Mouse (Mus musculus) embryonic facial prominence, embryonic 12.5 days (tissue): ENCODE measurements around the gene Pgam1. TPM values are rescaled to one million over a fixed set of nuclear protein-coding genes. Genes with fewer than 3 reads are reported as not detected.
"Not testable (repeated sequence)": the region's sequence is repeated elsewhere in the genome, so short reads cannot be mapped to it uniquely, and the experiment has no call there.

Experiments used
- ATAC-seq: fragments of 200-750 bp; cut with Nextera tagmentation; 2 replicates; pipeline ENCODE4 v1.8.0; 2017; ENCODE audit not compliant: insufficient number of reproducible peaks, insufficient read depth, low FRiP score, low TSS enrichment
- H3K27ac ChIP-seq: fragments of 300-500 bp; sonication (generic); 2 replicates; pipeline ENCODE4 v1.5.1; 2016; ENCODE audit warnings: mild to moderate bottlenecking
- H3K27me3 ChIP-seq: fragments of 300-500 bp; sonication (generic); 2 replicates; pipeline ENCODE4 v1.6.1; 2016; ENCODE audit warnings: mild to moderate bottlenecking, moderate library complexity
- H3K36me3 ChIP-seq: fragments of 300-500 bp; sonication (generic); 2 replicates; pipeline ENCODE4 v1.6.1; 2016; ENCODE audit warnings: mild to moderate bottlenecking
- H3K4me1 ChIP-seq: fragments of 300-500 bp; sonication (generic); 2 replicates; pipeline ENCODE4 v1.6.1; 2016
- H3K4me2 ChIP-seq: fragments of 300-500 bp; sonication (generic); replicated peaks from 2 replicates; pipeline ENCODE4 v1.6.1; 2016; ENCODE audit warnings: mild to moderate bottlenecking, moderate library complexity
- H3K4me3 ChIP-seq: fragments of 300-500 bp; sonication (generic); 2 replicates; pipeline ENCODE4 v1.5.1; 2016; ENCODE audit warnings: mild to moderate bottlenecking
- H3K9ac ChIP-seq: fragments of 300-500 bp; sonication (generic); 2 replicates; pipeline ENCODE4 v1.6.1; 2016; ENCODE audit warnings: mild to moderate bottlenecking, moderate library complexity
- H3K9me3 ChIP-seq: fragments of 300-500 bp; sonication (generic); 2 replicates; pipeline ENCODE4 v1.6.1; 2016; ENCODE audit warnings: mild to moderate bottlenecking, moderate library complexity
- WGBS: fragments of 180-500 bp; shearing (Covaris S2); methylation state at CpG from one replicate; pipeline ENCODE4 v1.1.7; 2016; 5-methylcytosine and 5-hydroxymethylcytosine counted together
- polyA plus RNA-seq: library from polyadenylated mRNA; unstranded; fragments of >200 nt; fragmentation: Nextera tagmentation; extraction: Ambion mirVana; gene quantifications from 2 replicates; pipeline ENCODE4 v1.2.1, GENCODE M21; 2016

The Pgam1 gene
- polyA plus RNA-seq, 1 experiment from 2014 or later = 595 TPM

DNA sequence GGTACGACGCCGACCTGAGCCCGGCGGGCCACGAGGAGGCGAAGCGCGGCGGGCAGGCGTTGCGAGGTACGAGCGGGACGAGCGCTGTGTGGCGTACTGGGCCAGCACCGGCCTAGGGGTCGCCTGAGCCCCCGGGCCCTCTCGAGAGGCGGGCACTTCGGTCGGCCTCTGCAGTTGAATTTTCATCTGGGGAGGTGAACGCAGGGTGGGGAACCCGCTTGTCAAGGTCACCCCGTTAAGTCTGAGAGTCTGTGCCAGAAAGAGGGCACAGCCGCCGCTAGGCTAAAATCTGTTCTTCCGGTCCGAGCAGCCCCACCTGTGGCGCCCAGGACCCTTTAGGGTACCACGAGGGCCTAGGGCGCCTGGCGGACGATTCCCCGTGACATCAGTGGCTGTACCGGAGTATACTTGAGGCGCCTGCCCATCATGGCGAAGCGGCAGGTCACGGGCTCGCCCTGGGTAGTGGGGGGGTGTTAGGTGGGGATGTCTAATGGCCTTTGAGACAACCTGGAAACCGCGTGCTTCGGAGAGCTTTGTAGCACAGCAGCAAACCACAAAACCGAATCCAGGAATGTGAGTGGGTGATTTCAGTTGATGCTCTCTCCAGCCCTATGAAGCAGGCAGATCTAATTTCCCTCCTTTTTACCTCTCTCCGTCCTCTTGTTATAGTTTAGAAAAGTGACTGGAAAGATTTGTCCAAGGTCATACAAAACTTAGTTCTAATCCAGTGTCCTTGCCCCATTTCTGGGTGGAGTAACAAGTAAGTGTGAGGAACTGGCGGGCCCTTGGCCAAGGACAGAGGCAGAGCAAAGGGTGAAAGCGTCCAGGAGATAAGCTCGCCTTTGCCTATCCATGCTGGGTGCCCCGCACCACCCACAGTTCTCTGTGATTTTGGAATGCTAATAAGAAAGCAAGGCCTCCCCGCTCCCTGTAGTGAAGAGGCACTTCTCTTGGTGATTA, 678 bp downstream of the Pgam1 start:
- Histone ChIP-seq H3K9me3 (no peaks in the 10 kb centered on the region), H3K27ac (peak overlapping the region; percentile 91), H3K4me3 (peak overlapping the region; percentile 76), H3K4me1 (peaks cover 15% of the 10 kb centered on the region), H3K27me3 (no peaks in the 10 kb centered on the region), H3K4me2 (peak overlapping the region; percentile 78), H3K36me3 (peaks cover 17% of the 10 kb centered on the region), H3K9ac (peak overlapping the region; percentile 85)
- WGBS = under 1% methylated on average over 53 of the region's 53 CpGs
- peak; percentile 60; the same call in 1 of the 2 replicates for ATAC-seq

DNA sequence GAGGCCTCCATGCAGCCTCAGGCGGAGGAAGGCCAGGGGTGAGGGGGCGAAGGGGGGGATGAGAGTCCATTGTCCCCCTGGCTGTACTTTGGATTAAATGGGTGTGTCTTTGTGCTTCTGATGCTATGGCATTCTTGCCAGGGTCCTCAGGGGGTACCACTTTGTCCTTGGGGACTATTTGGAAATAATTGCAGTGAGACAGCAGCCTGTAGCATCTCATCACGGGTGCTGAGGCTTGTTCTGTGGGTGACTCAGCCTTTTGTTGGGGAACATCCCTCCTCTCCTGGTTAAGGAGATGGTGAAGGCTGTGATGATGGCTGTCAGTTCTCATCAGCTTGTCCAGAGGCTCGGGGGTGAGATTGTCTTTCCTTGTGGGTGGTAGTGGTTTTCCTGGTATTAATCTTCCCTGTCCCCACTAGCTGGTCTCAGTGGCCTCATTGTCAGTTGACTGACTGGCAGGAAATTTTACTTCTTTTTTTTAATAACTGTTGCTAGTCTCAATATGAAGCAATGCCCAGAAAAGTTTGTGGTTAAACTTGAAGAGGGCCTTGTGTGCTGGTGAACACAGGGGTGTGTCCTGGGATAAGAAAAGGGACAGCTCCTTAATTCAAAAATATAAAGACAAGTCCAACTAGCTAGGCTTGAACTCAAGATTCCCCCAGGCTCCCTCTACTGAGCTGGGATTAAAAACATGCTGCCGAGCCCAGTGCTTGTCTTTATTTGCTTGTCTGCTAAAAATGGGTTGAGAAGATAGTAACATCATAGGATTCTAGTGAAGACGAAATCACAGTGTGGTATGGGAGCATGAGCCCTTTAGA, 2.3 kb downstream of the Pgam1 start:
- H3K27ac ChIP-seq = no peak overlapping the region
- H3K36me3 ChIP-seq = peaks cover 24% of the 10 kb centered on the region
- peak overlapping the region; percentile 78 for H3K4me2 ChIP-seq
- H3K9ac ChIP-seq = peak overlapping the region; percentile 85
- no peaks in the 10 kb centered on the region for H3K9me3 ChIP-seq
- 37% methylated on average over 6 of the region's 6 CpGs for WGBS
- no peak for ATAC-seq
- H3K4me3 ChIP-seq = peak overlapping the region; percentile 76
- H3K27me3 ChIP-seq = no peaks in the 10 kb centered on the region
- H3K4me1 ChIP-seq = peaks cover 15% of the 10 kb centered on the region

DNA sequence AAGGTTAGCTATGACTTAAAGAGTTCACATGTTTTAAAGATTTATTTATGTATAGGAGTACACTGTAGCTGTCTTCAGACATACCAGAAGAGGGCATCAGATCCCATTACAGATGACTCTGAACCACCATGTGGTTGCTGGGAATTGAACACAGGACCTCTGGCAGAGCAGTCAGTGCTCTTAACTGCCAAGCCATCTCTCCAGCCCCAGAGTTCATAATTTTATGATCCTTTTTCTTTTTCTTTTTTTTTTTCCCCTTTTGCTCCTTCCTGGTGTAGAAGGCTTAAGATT, 2.8 kb downstream of the Pgam1 start:
- Histone ChIP-seq H3K36me3 (peaks cover 29% of the 10 kb centered on the region), H3K4me2 (peak overlapping the region; percentile 78), H3K4me1 (peaks cover 15% of the 10 kb centered on the region)
- H3K27me3 ChIP-seq, H3K27ac ChIP-seq, H3K4me3 ChIP-seq, H3K9ac ChIP-seq, H3K9me3 ChIP-seq, ATAC-seq: not testable (repeated sequence)

DNA sequence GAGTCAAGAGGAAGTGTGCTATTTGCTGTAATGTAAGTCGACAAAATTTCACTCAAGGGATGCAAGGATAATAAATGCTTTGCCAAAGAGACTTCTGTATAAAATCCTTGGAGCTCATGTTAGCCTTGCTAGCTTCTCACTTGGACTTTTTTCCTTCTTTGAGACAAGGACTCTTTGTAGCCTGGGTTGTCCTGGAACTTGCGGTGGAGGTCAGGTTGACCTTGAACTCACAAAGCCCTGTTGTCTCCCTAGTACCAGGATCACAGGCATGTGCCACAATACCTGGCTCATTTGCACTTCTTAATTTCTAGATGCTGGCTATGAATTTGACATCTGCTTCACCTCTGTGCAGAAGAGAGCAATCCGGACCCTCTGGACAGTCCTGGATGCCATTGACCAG, 3.6 kb downstream of the Pgam1 start:
- 82% methylated on average over 3 of the region's 3 CpGs for WGBS
- H3K4me3 ChIP-seq = no peak overlapping the region
- peaks cover 15% of the 10 kb centered on the region for H3K4me1 ChIP-seq
- no peak overlapping the region for H3K27ac ChIP-seq
- no peak overlapping the region for H3K9ac ChIP-seq
- H3K9me3 ChIP-seq = no peaks in the 10 kb centered on the region
- no peaks in the 10 kb centered on the region for H3K27me3 ChIP-seq
- H3K4me2 ChIP-seq = no peak overlapping the region
- H3K36me3 ChIP-seq = peaks cover 35% of the 10 kb centered on the region
- no peak for ATAC-seq

DNA sequence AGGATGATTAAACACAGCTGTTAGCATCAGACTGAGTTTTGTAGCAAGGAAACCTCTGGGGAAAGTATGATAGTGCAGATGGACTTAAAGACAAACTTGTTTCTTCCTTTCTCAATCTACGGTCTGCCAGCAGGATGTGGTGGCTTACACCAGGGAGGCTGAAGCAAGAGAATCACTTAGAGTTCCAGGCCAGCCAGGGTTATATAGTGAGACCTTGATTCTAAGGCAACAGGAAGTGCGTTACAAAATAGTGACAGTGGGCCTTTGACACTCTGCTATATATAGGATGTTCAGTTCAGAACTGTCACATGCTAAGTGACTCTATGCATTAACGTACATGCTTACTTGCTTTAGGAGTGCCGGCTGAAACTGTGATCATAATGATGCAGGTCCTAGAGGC, 5.1 kb downstream of the Pgam1 start:
- Histone ChIP-seq H3K27ac (no peak overlapping the region), H3K9me3 (no peaks in the 10 kb centered on the region), H3K4me2 (no peak overlapping the region), H3K9ac (no peak overlapping the region), H3K4me3 (no peak overlapping the region), H3K27me3 (no peaks in the 10 kb centered on the region), H3K36me3 (peaks cover 35% of the 10 kb centered on the region), H3K4me1 (peaks cover 15% of the 10 kb centered on the region)
- 83% methylated on average over 4 of the region's 4 CpGs for WGBS
- no peak for ATAC-seq

DNA sequence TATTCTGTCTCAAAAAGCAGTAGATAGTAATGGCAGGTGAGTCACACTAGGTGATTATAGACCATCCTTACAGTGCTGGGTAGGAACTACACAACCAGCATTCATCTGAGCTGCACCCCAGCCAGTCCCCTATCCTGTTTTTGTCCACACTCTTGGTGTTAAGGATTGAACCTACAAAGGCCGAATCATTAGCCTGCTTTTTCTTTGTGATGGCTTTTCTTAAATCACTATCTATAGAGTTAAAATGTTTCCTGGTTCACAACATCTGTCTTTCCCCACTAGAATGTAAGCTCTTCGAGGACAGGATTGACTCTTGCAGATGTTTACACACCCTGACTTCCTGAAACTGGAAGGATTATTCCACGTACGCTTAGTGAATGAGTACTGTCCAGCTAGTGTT, 7.7 kb downstream of the Pgam1 start:
- no peak overlapping the region for H3K9ac ChIP-seq
- no peak overlapping the region for H3K4me2 ChIP-seq
- WGBS = 80% methylated on average over 4 of the region's 4 CpGs
- H3K27me3 ChIP-seq = no peaks in the 10 kb centered on the region
- H3K36me3 ChIP-seq = peaks cover 45% of the 10 kb centered on the region
- H3K9me3 ChIP-seq = no peaks in the 10 kb centered on the region
- H3K4me1 ChIP-seq = 0 out of 2 replicates have a peak, but pooled peaks cover 4% of the 10 kb centered on the region
- H3K4me3 ChIP-seq = no peak overlapping the region
- H3K27ac ChIP-seq = no peak overlapping the region
- ATAC-seq = no peak

GRCm38 (mm10) chr19:41920412-41921067, 8.8 kb downstream of the Pgam1 start:
- Histone ChIP-seq H3K36me3 (peaks cover 50% of the 10 kb centered on the region), H3K4me2 (no peak overlapping the region), H3K4me1 (no peaks in the 10 kb centered on the region), H3K27me3 (no peaks in the 10 kb centered on the region), H3K4me3 (no peak overlapping the region), H3K27ac (no peak overlapping the region), H3K9me3 (no peaks in the 10 kb centered on the region), H3K9ac (no peak overlapping the region)
- ATAC-seq = no peak
- 79% methylated on average over 5 of the region's 5 CpGs for WGBS

DNA sequence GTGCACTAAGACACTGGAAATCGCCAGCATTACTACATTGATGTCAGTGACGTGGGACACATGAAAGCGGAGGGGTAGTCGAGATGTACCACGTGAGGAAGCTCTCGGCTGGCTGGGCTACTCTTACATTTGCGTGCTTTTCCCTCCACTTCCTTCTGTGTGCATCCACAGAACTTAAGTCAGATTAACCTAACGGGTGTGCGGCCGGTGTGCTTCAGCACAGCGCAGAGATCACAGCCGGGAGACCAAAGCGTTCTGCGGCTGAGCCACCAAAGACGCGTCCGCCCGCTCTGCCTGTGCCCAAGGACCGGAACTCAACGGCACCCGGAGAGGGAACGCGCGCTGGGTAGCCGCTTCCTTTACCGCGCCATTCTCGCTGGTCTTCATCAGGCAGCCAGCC, 21.0 kb downstream of the Pgam1 start:
- H3K9me3 ChIP-seq = no peaks in the 10 kb centered on the region
- WGBS = under 1% methylated on average over 28 of the region's 28 CpGs
- H3K9ac ChIP-seq = peak overlapping the region; percentile 88
- peaks cover 32% of the 10 kb centered on the region for H3K36me3 ChIP-seq
- peak overlapping the region; percentile 82 for H3K4me2 ChIP-seq
- H3K4me1 ChIP-seq = peaks cover 19% of the 10 kb centered on the region
- peak overlapping the region; percentile 61; the same call in 1 of the 2 replicates for H3K27ac ChIP-seq
- H3K4me3 ChIP-seq = peak overlapping the region; percentile 93
- no peaks in the 10 kb centered on the region for H3K27me3 ChIP-seq
- ATAC-seq = no peak

DNA sequence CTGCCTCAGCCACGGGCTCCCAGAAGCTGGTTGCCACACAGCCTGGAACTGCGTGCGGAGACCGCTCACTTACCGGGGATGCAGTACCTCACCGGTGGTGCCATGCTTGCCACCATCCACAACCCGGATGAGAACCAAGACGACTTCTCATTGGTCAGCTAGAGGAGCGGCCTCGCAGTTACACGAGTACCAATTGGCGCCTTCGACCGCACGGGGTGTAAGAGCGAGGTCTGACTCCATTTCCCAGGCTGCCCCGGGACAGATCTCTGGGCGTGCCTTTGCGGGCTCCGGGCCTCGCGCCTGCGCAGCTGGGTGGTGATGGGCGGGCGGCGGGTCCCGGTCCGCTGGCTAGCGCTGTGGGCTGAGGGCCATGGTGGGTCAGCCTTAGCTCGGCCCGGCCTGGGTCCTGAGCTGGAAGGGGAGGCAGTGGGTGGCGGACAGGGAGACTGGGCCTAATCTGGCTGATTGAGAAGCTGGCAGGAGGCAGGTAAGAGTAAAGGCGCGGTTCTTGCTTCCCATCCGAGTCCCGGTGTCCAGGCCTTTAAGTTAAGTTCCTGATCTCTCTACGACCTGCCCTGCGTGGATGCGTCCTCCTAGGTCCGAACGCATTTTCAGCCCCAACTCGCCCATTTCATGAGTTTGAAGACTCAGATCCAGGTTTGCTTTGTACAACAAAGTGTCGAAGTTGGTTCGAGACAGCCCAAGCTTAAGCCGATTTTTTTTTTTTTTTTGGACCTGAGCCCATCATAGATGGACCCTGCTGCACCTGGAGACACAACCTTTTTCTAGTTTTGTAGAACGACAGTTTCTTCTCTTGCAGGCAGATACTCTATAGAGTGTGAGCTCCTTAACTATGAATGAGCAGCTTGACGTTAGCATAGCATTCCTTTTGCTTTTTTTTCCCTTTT, 21.7 kb downstream of the Pgam1 start, which contains the start of the genes Exosc1 and Zdhhc16:
Gene Exosc1 (minus strand): TSS at position 245 of the 908 bp plus-strand sequence.
Gene Zdhhc16 (plus strand): TSS at position 302 of the 908 bp plus-strand sequence.
- peak; percentile 100 for ATAC-seq
- peaks cover 32% of the 10 kb centered on the region for H3K36me3 ChIP-seq
- under 1% methylated on average over 47 of the region's 47 CpGs for WGBS
- no peaks in the 10 kb centered on the region for H3K27me3 ChIP-seq
- peaks cover 19% of the 10 kb centered on the region for H3K4me1 ChIP-seq
- H3K4me2 ChIP-seq = peak within 1 kb of the TSS; percentile 82
- H3K9me3 ChIP-seq = no peaks in the 10 kb centered on the region
- H3K4me3 ChIP-seq = peak within 1 kb of the TSS; percentile 93
- H3K9ac ChIP-seq = peak within 1 kb of the TSS; percentile 88
- peak within 1 kb of the TSS; percentile 61; the same call in 1 of the 2 replicates for H3K27ac ChIP-seq

GRCm38 (mm10) chr19:41934124-41934523, 22.4 kb downstream of the Pgam1 start:
- no peak for ATAC-seq
- Histone ChIP-seq H3K4me1 (peaks cover 19% of the 10 kb centered on the region), H3K9ac (peak overlapping the region; percentile 88), H3K4me2 (peak overlapping the region; percentile 82), H3K27ac (no peak overlapping the region), H3K36me3 (peaks cover 33% of the 10 kb centered on the region), H3K27me3 (no peaks in the 10 kb centered on the region), H3K9me3 (no peaks in the 10 kb centered on the region), H3K4me3 (peak overlapping the region; percentile 93)
- WGBS = 42% methylated on average over 6 of the region's 6 CpGs
